Mouse (Mus musculus) cerebellum, adult (tissue): ENCODE data around the gene Ffar2.
"Not testable (repeated sequence)": the region's sequence is repeated elsewhere in the genome, so short reads cannot be mapped to it uniquely, and the experiment has no call there.

Experiments
- ATAC-seq: cut with Nextera tagmentation; 2 replicates; pipeline ENCODE4 v1.9.2; 2017; ENCODE audit warnings: mild to moderate bottlenecking, moderate library complexity, mixed read lengths; ENCODE audit not compliant: insufficient number of reproducible peaks, low FRiP score, low TSS enrichment

The Ffar2 gene

DNA sequence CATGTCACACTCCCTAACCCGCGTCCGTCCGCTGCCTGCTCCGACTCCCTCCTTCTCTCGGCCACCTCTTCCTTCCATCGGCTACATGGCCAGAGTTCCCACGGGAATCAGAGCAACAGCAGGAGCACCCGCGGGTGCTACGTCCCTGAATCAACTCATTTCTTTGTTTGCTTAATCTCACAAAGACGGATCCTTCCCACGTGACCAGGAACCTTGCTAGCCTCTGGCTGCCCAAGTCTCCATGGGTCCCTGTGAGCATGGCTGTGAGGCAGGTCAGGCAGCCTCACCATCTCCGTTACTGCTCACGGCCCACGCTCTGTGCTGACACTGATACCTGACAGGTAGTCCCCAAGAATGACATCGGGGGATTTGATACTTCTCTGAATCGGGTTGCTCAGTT is at the start of gene Ffar2:
TSS of gene Ffar2 (minus strand) at position 101 of the 400 bp plus-strand sequence.
- no peak for ATAC-seq

DNA sequence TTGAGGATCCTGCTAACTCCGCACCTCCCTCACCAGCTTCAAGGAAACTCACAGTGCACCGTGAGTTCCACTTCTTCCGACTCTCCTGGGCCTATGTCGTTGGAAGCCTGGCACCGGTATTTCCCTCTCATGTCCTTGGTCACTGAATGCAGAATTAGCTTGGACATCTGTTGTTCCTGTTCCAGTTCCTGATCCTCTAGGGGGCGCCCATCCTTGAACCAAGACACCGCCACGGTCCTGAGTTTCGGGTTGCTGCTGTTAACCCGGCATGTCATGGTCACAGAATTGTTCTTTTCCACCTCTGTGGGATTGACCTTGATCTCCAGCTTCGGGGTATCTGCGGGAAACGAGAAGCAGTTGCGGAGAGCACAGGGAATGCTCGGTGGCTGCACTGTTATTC is 49.5 kb upstream of the Ffar2 start:
- ATAC-seq = no peak

- ATAC-seq = no peak
Measured at GRCm38 (mm10) chr7:30863386-30863785, 39.8 kb upstream of the Ffar2 start.

GRCm38 (mm10) chr7:30861464-30861863 is 37.9 kb upstream of the Ffar2 start, which contains the start of gene Ffar1:
Gene Ffar1, minus strand, starts transcription at chr7:30861564.
- no peak for ATAC-seq

DNA sequence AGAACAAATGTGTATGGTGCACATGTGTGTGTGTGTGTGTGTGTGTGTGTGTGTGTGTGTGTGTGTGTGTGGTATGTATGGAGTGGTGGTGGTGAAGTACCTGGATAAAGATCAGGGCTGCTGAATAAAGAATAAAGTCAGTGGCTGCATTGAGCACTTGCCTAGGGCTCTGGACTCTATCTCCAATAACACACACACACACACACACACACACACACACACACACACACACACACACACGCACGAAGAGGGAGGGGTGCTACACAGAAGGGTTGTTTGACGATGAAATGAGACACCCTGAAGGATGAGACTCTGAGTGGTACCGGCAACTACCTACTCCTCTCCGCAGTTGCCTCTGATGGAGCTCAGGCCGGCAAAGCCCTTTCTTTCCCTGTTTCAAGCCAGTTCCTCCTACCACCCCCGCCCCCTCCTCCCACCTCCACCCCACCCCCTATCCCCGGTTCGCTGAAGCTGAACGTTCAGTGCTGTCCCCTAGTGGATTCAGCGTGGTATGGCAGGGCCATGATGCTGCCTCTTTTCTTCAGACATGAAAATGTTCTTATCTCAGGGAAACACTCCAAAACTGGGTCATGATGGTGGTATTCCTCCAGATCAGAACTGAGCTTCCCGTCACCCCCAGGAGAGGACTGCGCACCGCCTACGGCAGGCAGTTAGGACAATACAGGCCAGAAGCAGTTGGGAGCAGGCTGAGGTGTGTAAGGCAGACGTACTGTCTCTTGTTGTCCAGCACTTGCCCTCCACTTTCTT is 36.2 kb upstream of the Ffar2 start:
- no peak for ATAC-seq

GRCm38 (mm10) chr7:30859290-30859634 is 35.7 kb upstream of the Ffar2 start:
- ATAC-seq = no peak

- no peak for ATAC-seq
Measured at GRCm38 (mm10) chr7:30857746-30858145, 34.2 kb upstream of the Ffar2 start.

DNA sequence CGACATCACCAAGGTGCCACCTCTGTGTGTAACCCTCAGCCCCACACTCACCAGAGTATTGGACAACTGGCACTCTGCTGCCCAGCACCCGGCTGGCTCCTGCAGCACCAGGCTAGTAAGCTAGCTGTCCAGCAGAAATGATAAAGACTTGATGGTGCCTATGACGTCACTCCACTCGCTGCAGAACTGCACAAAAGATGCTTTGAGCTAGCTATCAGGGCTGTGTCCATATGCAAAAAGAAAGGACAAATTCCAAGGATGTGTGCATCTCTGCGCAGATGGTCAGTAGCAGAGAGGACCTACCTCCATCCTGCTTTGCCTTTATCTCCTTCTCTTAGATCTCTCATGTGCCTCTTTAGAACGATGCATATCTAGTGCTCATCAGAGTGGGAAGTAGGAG is 32.5 kb upstream of the Ffar2 start, which contains the start of gene Ffar3:
TSS of gene Ffar3 (minus strand) at position 101 of the 400 bp plus-strand sequence.
- ATAC-seq = no peak

- ATAC-seq = no peak
Measured at GRCm38 (mm10) chr7:30851421-30851820, 27.8 kb upstream of the Ffar2 start.

DNA sequence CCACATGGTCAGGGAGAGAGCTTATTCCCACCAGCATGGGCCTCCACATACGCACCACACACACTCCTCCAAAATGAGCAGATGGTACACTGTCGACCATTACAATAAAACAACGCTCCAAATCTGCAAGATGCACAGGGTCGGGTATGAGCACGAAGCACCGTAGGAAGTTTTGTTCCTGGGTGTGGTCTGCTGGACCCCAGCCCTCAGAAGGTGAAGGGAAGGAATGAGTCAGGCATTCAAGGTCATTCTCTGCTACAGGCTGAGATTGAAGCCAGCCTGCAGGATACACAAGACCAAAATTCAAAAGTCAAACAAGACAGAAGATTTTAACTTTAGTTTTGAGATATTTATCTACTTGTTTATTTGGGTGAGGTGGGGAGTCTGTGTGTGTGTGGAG is 24.4 kb upstream of the Ffar2 start:
- no peak for ATAC-seq

DNA sequence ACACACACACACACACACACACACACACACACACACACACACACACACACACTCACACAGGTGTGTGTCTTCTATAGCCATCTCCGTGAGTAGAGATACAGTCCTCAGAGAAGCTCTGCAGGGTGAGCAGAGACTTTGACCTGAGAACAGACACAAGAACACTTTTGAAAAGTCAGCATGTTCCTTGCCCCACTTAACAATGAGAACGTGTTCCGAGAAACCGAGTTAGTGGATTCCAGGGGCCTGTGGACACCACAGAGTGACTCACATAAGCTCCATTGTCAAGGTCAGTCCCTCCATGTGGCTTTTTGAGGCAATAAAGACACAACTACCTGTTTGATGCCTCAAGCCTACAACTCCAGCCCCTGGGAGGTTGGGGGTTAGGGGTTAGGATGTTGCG is 23.8 kb upstream of the Ffar2 start:
- no peak for ATAC-seq

DNA sequence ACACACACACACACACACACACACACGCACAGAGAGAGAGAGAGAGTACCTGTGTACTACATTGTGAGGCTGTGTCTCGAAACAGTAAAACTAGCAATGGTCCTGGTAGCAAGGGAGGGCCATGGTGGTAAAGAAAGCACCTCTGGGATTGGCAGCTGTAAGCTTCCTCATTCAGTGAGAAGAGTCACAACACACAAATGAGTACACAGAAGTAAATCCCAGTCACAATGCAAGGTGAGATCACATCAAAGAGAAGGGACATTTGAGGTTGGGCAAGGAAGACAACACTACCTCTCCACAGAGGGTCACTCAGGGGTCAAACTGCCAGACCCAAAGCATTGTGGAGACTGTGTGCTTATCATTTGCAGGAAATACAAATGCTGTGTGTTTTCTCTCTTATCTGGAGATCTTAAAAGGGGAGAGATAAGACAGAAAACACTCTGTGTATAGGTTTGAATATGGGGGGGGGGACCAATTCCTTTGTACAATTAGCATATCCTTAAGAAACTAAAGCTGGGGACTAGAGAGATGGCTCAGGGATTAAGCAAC is 23.0 kb upstream of the Ffar2 start:
- no peak for ATAC-seq

- ATAC-seq = no peak
Measured at GRCm38 (mm10) chr7:30844676-30845297, 21.2 kb upstream of the Ffar2 start.

DNA sequence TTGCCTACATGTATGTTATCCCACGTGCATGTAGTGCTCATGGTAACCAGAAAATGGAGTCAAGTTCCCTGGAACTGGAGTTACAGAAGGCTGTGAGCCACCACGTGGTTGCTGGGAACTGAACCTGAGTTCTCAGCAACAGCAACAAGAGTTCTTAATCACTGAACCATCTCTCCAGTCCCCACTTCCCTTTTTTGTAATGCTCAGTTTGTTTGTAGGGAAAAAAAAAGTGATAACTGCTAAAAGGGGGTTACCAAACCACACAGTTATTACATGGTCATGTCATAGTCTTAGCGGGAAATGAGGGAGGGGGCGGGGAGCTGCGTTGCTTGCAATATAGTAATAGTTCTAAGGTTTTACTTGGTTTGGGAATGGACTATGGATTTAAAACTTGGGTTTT is 18.5 kb upstream of the Ffar2 start:
- no peak for ATAC-seq

- ATAC-seq = no peak
Measured at GRCm38 (mm10) chr7:30841379-30841778, 17.8 kb upstream of the Ffar2 start.

DNA sequence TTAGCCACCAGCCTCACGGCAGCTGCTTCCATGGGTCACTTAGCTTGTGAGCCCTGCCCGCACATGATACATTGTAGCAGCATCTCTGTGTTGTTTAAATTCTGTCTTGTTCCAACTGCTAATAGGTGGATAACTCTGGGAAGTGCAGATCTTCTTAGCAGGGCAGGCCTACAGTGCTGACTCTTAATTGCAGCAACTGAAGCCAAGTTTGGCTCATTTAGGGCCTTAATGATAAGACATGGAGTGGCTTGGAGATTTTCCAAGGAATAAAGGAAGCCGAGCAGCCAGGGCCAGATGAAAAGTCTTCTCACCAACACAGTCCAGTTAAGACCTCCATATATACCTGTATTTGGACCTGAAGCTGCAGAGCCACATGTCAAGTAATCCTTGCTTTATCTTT is 16.7 kb upstream of the Ffar2 start:
- no peak for ATAC-seq

- no peak for ATAC-seq
Measured at GRCm38 (mm10) chr7:30837277-30837676, 13.7 kb upstream of the Ffar2 start.

- not testable (repeated sequence) for ATAC-seq
Measured at GRCm38 (mm10) chr7:30832684-30833083, 9.1 kb upstream of the Ffar2 start.

- no peak for ATAC-seq
Measured at GRCm38 (mm10) chr7:30832261-30832660, 8.7 kb upstream of the Ffar2 start.

DNA sequence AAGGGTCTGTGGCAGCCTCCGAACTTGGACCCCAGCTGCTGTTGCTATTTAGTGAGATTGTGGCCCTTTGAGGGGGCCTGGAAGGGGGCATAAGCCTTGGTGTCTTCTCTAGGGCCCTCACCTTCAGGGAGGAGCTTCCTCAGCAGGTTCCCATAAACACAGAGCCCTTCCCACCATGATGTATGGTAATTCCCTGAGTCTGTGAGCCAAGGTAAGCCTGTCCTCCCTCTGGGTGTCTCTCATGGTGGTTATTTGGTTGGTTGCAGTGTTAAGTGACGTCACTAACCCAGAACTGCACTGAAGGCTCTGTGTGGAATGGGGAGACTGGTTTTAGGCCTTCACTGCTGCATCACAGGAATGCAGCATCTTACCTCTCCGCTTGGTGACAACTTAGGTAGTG is 5.9 kb upstream of the Ffar2 start:
- ATAC-seq = no peak

- ATAC-seq = not testable (repeated sequence)
Measured at GRCm38 (mm10) chr7:30828871-30829270, 5.3 kb upstream of the Ffar2 start.

DNA sequence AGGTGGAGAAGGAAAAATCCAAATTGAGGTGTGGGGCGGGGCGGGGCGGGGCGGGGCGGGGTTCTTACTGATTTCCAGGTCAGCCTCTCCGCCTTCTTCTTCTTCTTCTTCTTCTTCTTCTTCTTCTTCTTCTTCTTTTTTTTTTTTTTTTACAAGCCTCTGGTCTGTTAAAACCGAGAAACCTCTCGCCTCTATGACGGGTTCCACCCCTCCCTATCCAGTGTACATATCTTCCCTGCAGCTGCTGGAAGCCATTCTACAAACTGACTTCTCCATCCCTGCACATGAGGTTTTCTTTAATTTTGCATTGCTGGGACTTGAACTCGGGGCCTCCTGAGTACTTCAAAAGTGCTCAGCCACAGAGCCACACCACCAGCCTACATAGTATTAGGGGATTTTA is 3.1 kb upstream of the Ffar2 start:
- ATAC-seq = no peak
